ENCODE assay signal across 10 mouse cellular contexts in genomic region chr5:143504453-143504852, GRCm38 (mm10). TPM values are rescaled to one million over a fixed set of nuclear protein-coding genes. Genes with fewer than 3 reads are reported as not detected.
DNase-seq lines count a peak whose midpoint lies in the region; ATAC-seq and TF ChIP-seq lines count a peak whose summit lies in the region.
"Had no signal": no experiment of that assay in that cellular context is flagged by ENCODE, and none has a peak within 500 bp of the region (broad histone marks: within the 10 kb centered on the region; RNA-seq: fewer than 3 reads in every experiment).

No protein-coding gene starts in this region.

- no peaks in the 10 kb centered on the region for H3K27me3 ChIP-seq in kidney, postnatal 0 days (ENCODE audit: insufficient read depth, low read length)
- no peaks in the 10 kb centered on the region for H3K27me3 ChIP-seq in kidney, embryonic 16.5 days (ENCODE audit: insufficient read depth, low read length)
- no peaks in the 10 kb centered on the region for H3K27me3 ChIP-seq in liver, postnatal 0 days (ENCODE audit: insufficient read depth, low read length)
- H3K27me3 ChIP-seq in kidney, embryonic 14.5 days (ENCODE audit: control insufficient read depth, insufficient read depth, low read length), result no peaks in the 10 kb centered on the region
- no peaks in the 10 kb centered on the region for H3K27me3 ChIP-seq in neural tube, embryonic 15.5 days (replicated peaks)

- H3K9ac ChIP-seq in kidney, postnatal 0 days (ENCODE audit: low read depth, low read length), result no peak overlapping the region
- H3K9ac ChIP-seq in kidney, embryonic 16.5 days (replicated peaks; ENCODE audit: low read length), result no peak overlapping the region
- H3K9ac ChIP-seq in liver, postnatal 0 days (replicated peaks), result no peak overlapping the region
- H3K9ac ChIP-seq in kidney, embryonic 14.5 days (ENCODE audit: low read depth, low read length), result no peak overlapping the region
- H3K9ac ChIP-seq in neural tube, embryonic 15.5 days (replicated peaks), result no peak overlapping the region

- H3K4me3 ChIP-seq in kidney, postnatal 0 days (replicated peaks; ENCODE audit: low read depth, low read length), result no peak overlapping the region
- H3K4me3 ChIP-seq in kidney, embryonic 16.5 days (ENCODE audit: low read length), result no peak overlapping the region
- no peak overlapping the region for H3K4me3 ChIP-seq in liver, postnatal 0 days (ENCODE audit: low read depth, low read length)
- no peak overlapping the region for H3K4me3 ChIP-seq in kidney, embryonic 14.5 days (ENCODE audit: low read length)
- no peak overlapping the region for H3K4me3 ChIP-seq in neural tube, embryonic 15.5 days (replicated peaks)

- no peaks in the 10 kb centered on the region for H3K9me3 ChIP-seq in kidney, postnatal 0 days (replicated peaks; ENCODE audit: low read length)
- H3K9me3 ChIP-seq in kidney, embryonic 16.5 days (ENCODE audit: low read length), result no peaks in the 10 kb centered on the region
- H3K9me3 ChIP-seq in liver, postnatal 0 days (ENCODE audit: low read length), result no peaks in the 10 kb centered on the region
- no peaks in the 10 kb centered on the region for H3K9me3 ChIP-seq in kidney, embryonic 14.5 days (ENCODE audit: control insufficient read depth, low read length)
- no peaks in the 10 kb centered on the region for H3K9me3 ChIP-seq in neural tube, embryonic 15.5 days (replicated peaks)

- no peaks in the 10 kb centered on the region for H3K4me1 ChIP-seq in kidney, postnatal 0 days (replicated peaks; ENCODE audit: insufficient read depth, low read length)
- H3K4me1 ChIP-seq in kidney, embryonic 16.5 days (ENCODE audit: insufficient read depth, low read length), result no peaks in the 10 kb centered on the region
- peaks cover 5% of the 10 kb centered on the region; the same call in 1 of the 2 replicates for H3K4me1 ChIP-seq in liver, postnatal 0 days (ENCODE audit: insufficient read depth)
- no peaks in the 10 kb centered on the region for H3K4me1 ChIP-seq in kidney, embryonic 14.5 days (ENCODE audit: control insufficient read depth, insufficient read depth, low read length)
- peaks cover 20% of the 10 kb centered on the region for H3K4me1 ChIP-seq in neural tube, embryonic 15.5 days

- 73% methylated on average over 3 of the region's 3 CpGs for WGBS in kidney, postnatal 0 days
- 68% methylated on average over 3 of the region's 3 CpGs for WGBS in kidney, embryonic 16.5 days
- WGBS in liver, postnatal 0 days (ENCODE audit: insufficient replicate concordance), result 57% methylated on average over 3 of the region's 3 CpGs
- WGBS in kidney, embryonic 14.5 days, result 71% methylated on average over 3 of the region's 3 CpGs
- 69% methylated on average over 3 of the region's 3 CpGs for WGBS in neural tube, embryonic 15.5 days

- TF ChIP-seq CTCF in kidney, postnatal 0 days (IDR thresholded peaks at IDR 0.05; ENCODE audit: low read depth), result peak; percentile 66
- peak; percentile 72 for TF ChIP-seq CTCF in liver, postnatal 0 days (IDR thresholded peaks at IDR 0.05; ENCODE audit: low read depth)

- H3K36me3 ChIP-seq in kidney, postnatal 0 days (ENCODE audit: insufficient read depth, low read length), result peaks cover 19% of the 10 kb centered on the region
- peaks cover 49% of the 10 kb centered on the region for H3K36me3 ChIP-seq in kidney, embryonic 16.5 days (ENCODE audit: insufficient read depth, low read length)
- peaks cover 47% of the 10 kb centered on the region for H3K36me3 ChIP-seq in liver, postnatal 0 days (replicated peaks; ENCODE audit: insufficient read depth, low read length)
- peaks cover 61% of the 10 kb centered on the region for H3K36me3 ChIP-seq in kidney, embryonic 14.5 days (ENCODE audit: control insufficient read depth, insufficient read depth, low read length)
- peaks cover 49% of the 10 kb centered on the region for H3K36me3 ChIP-seq in neural tube, embryonic 15.5 days

- H3K4me2 ChIP-seq in kidney, postnatal 0 days (ENCODE audit: low read length), result no peak overlapping the region
- no peak overlapping the region for H3K4me2 ChIP-seq in kidney, embryonic 16.5 days (replicated peaks; ENCODE audit: low read depth, low read length)
- no peak overlapping the region for H3K4me2 ChIP-seq in liver, postnatal 0 days (ENCODE audit: low read depth, low read length)
- no peak overlapping the region for H3K4me2 ChIP-seq in kidney, embryonic 14.5 days (replicated peaks; ENCODE audit: low read depth, low read length)
- H3K4me2 ChIP-seq in neural tube, embryonic 15.5 days, result no peak overlapping the region

- TF ChIP-seq EP300 in liver, postnatal 0 days (IDR thresholded peaks at IDR 0.05; ENCODE audit: low read depth), result no peak

- no peak for ATAC-seq in kidney, postnatal 0 days (replicated peaks; ENCODE audit: low FRiP score, low read depth)
- no peak for ATAC-seq in kidney, embryonic 16.5 days (ENCODE audit: low FRiP score, low TSS enrichment)
- ATAC-seq in activated CD4-positive, CD25-positive, alpha-beta regulatory T cell, adult 4 months, result peak; percentile 46
- ATAC-seq in liver, postnatal 0 days, result peak; percentile 48; the same call in 1 of the 2 replicates
- no peak for ATAC-seq in kidney, embryonic 14.5 days (ENCODE audit: low FRiP score, low TSS enrichment)
- no peak for ATAC-seq in frontal cortex, adult (ENCODE audit: low TSS enrichment)
- ATAC-seq in neural tube, embryonic 15.5 days (ENCODE audit: low FRiP score), result no peak

- peak; percentile 76 for DNase-seq in kidney, postnatal 0 days (ENCODE audit: low spot score)
- peak; percentile 56 for DNase-seq in CD4-positive helper T cell, adult 2 months (ENCODE audit: low read depth, low spot score)
- DNase-seq in liver, postnatal 0 days, result peak; percentile 33
- DNase-seq: adrenal gland, postnatal 25 days; spleen, adult 18-20 months had no signal

- H3K27ac ChIP-seq in kidney, postnatal 0 days, result no peak overlapping the region
- H3K27ac ChIP-seq in kidney, embryonic 16.5 days (ENCODE audit: low read length), result no peak overlapping the region
- no peak overlapping the region for H3K27ac ChIP-seq in liver, postnatal 0 days (ENCODE audit: low read depth)
- no peak overlapping the region for H3K27ac ChIP-seq in kidney, embryonic 14.5 days (ENCODE audit: low read depth, low read length)
- no peak overlapping the region for H3K27ac ChIP-seq in neural tube, embryonic 15.5 days (replicated peaks)

RNA-seq across cellular contexts. Expression of gene Rac1, which starts 23.4 kb away (rescaled TPM):
- 453 and 458 TPM in 2 replicates for polyA plus RNA-seq in kidney, postnatal 0 days (2015; fragmentation: Nextera tagmentation; extraction: Ambion mirVana)
- 300 and 435 TPM in 2 replicates for polyA plus RNA-seq in kidney, embryonic 16.5 days (2015; fragmentation: Nextera tagmentation; extraction: Ambion mirVana)
- 10 to 100 TPM; 63.1 to 70.0 TPM for polyA plus RNA-seq in activated CD4-positive, CD25-positive, alpha-beta regulatory T cell, adult 4 months (2017; shearing (Covaris generic))
- 162 and 173 TPM in 2 replicates for polyA plus RNA-seq in liver, postnatal 0 days (2015; fragmentation: Nextera tagmentation; extraction: Ambion mirVana)
- 439 and 578 TPM in 2 replicates for polyA plus RNA-seq in kidney, embryonic 14.5 days (2014; fragmentation: Nextera tagmentation; extraction: Ambion mirVana)
- polyA plus RNA-seq in neural tube, embryonic 15.5 days (2015; fragmentation: Nextera tagmentation; extraction: Ambion mirVana), result 385 and 423 TPM in 2 replicates

RNA-seq across cellular contexts. Expression of gene Daglb, which starts 40.1 kb away (rescaled TPM):
- polyA plus RNA-seq in kidney, postnatal 0 days (2015; fragmentation: Nextera tagmentation; extraction: Ambion mirVana), result 4.9 and 5.2 TPM in 2 replicates
- polyA plus RNA-seq in kidney, embryonic 16.5 days (2015; fragmentation: Nextera tagmentation; extraction: Ambion mirVana), result 8.9 and 9.0 TPM in 2 replicates
- 10 to 100 TPM in 1 of 2 experiments, 1 to 10 TPM in 1; 8.5 to 10.6 TPM for polyA plus RNA-seq in activated CD4-positive, CD25-positive, alpha-beta regulatory T cell, adult 4 months (2017; shearing (Covaris generic))
- 4.8 and 5.6 TPM in 2 replicates for polyA plus RNA-seq in liver, postnatal 0 days (2015; fragmentation: Nextera tagmentation; extraction: Ambion mirVana)
- 5.4 and 7.2 TPM in 2 replicates for polyA plus RNA-seq in kidney, embryonic 14.5 days (2014; fragmentation: Nextera tagmentation; extraction: Ambion mirVana)
- polyA plus RNA-seq in neural tube, embryonic 15.5 days (2015; fragmentation: Nextera tagmentation; extraction: Ambion mirVana), result 20.4 and 21.9 TPM in 2 replicates

Comparison
In these comparisons a context has a peak if more than half of its experiments do, and no peak if none do; other contexts are left out.
1. ATAC-seq: peak in activated CD4-positive, CD25-positive, alpha-beta regulatory T cell, adult 4 months (single experiment) and liver, postnatal 0 days (single experiment); none in kidney, postnatal 0 days (single experiment), kidney, embryonic 16.5 days (single experiment), kidney, embryonic 14.5 days (single experiment), frontal cortex, adult (single experiment) and neural tube, embryonic 15.5 days (single experiment).
2. Peak in every context shown above with its lines, with median percentiles within 50 percentile points of each other: DNase-seq.